Mouse (Mus musculus): ENCODE measurements around the gene Gm10334. TPM values are rescaled to one million over a fixed set of nuclear protein-coding genes. Genes with fewer than 3 reads are reported as not detected.
"Not testable (repeated sequence)": the region's sequence is repeated elsewhere in the genome, so short reads cannot be mapped to it uniquely, and the experiment has no call there.

Gm10334 gene
- 63.3 TPM in 1 of 2 replicates, not detected in the other for polyA plus RNA-seq (2012; rRNA removed)

DNA sequence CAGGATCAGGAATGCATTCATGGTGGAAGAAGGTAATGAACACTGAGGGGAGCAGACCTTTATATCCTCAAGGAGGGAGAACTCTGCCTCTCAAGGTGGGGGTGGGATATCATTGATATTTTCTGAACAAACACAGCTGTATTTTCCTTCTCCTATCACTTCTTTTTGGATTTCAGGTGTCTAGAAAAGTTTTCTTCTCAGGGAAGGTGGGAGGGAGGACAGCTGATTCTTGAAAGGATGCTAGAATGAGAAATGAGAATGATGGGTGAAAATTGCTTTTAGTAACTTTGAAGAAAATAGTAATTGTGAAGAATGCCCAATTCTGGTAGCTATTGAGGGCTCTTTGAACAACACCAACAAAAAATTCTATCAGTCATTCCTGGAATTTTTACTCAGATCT lies at the start of gene Gm10334:
TSS of gene Gm10334 (minus strand) at position 101 of the 400 bp plus-strand sequence.
- H3K4me3 ChIP-seq (ENCODE audit: low read depth, low read length); H3K27ac ChIP-seq (ENCODE audit: insufficient read depth, low read depth, low read length); H3K36me3 ChIP-seq (ENCODE audit: control insufficient read depth, insufficient read depth, low read length); H3K27me3 ChIP-seq (ENCODE audit: control insufficient read depth, insufficient read depth, low read length); H3K4me1 ChIP-seq (ENCODE audit: control insufficient read depth, insufficient read depth, insufficient read length, low read length): not testable (repeated sequence)

DNA sequence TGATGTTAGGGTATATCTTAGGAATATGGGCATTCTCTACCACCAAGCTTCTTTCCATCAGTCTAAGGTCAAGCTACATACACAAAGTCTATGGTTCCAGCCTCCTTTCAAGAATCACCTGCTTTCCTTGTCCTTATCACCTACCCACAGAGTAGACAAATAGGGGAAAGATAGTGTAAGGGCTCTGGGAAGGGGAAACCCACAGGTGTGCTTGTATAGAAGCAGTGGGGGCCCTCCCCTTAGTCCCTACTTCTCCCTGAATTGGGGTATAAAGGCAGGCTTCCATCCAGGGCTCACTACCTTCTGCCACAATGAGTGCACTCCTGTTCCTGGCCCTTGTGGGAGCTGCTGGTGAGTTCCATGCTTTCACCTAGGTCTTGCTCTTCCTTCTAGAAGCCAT lies 12.7 kb upstream of the Gm10334 start, which contains the start of gene Prss1:
TSS of gene Prss1 (plus strand) at position 301 of the 400 bp plus-strand sequence.
- not testable (repeated sequence) for H3K4me1 ChIP-seq (ENCODE audit: control insufficient read depth, insufficient read depth, insufficient read length, low read length); H3K27ac ChIP-seq (ENCODE audit: insufficient read depth, low read depth, low read length)

DNA sequence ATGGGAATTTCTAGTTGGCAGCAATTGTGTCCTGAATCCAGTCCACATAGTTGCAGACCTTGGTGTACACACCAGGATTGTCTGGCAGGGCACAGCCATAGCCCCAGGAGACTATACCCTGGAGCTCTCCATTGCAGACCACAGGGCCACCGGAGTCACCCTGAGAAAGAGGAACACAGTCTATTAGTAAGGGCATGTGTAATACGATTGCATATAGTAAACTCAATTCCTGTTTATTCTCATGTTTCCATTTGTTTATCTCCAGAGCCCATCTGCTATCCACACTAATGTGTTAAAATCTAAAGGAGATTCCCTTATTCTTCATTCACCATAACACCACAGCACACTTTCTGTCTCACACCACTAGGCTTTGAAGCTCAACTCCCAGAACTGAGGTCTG lies 3.7 kb downstream of the Gm10334 start:
- H3K27me3 ChIP-seq (ENCODE audit: control insufficient read depth, insufficient read depth, low read length); H3K4me3 ChIP-seq (ENCODE audit: low read depth, low read length); H3K27ac ChIP-seq (ENCODE audit: insufficient read depth, low read depth, low read length); H3K4me1 ChIP-seq (ENCODE audit: control insufficient read depth, insufficient read depth, insufficient read length, low read length); H3K36me3 ChIP-seq (ENCODE audit: control insufficient read depth, insufficient read depth, low read length): not testable (repeated sequence)
- 77% methylated on average over 2 of the region's 2 CpGs for WGBS

More for the DNA sequence above, 12.7 kb upstream of the Gm10334 start, which contains the start of gene Prss1:
- H3K4me3 ChIP-seq (ENCODE audit: low read depth, low read length); H3K36me3 ChIP-seq (ENCODE audit: control insufficient read depth, insufficient read depth, low read length); H3K27me3 ChIP-seq (ENCODE audit: control insufficient read depth, insufficient read depth, low read length): not testable (repeated sequence)

Other genes starting within 250 kb of the Gm10334 start
- gene Try4, start 143.9 kb downstream of the Gm10334 start, polyA plus RNA-seq (2012; rRNA removed): 50.1 and 29,533 TPM in 2 replicates
- gene Try5, start 129.3 kb downstream of the Gm10334 start, polyA plus RNA-seq (2012; rRNA removed): 14.8 and 8,245 TPM in 2 replicates
- 0.87 and 412 TPM in 2 replicates for gene Try10, start 92.0 kb downstream of the Gm10334 start, polyA plus RNA-seq (2012; rRNA removed)
- 1.3 and 663 TPM in 2 replicates for gene Prss3, start 68.5 kb downstream of the Gm10334 start, polyA plus RNA-seq (2012; rRNA removed)
- 0.48 and 166 TPM in 2 replicates for gene Gm5771, start 53.8 kb downstream of the Gm10334 start, polyA plus RNA-seq (2012; rRNA removed)
- 22.6 TPM in 1 of 2 replicates, not detected in the other for gene Prss1, start 12.8 kb upstream of the Gm10334 start, polyA plus RNA-seq (2012; rRNA removed)
- 73.6 and 36,591 TPM in 2 replicates for gene Prss2, start 75.6 kb upstream of the Gm10334 start, polyA plus RNA-seq (2012; rRNA removed)
- 1.6 and 2.1 TPM in 2 replicates for gene Ephb6, start 159.3 kb upstream of the Gm10334 start, polyA plus RNA-seq (2012; rRNA removed)
- 0.08 and 15.9 TPM in 2 replicates for gene Trpv6, start 190.3 kb upstream of the Gm10334 start, polyA plus RNA-seq (2012; rRNA removed)
- gene Trpv5, start 234.6 kb upstream of the Gm10334 start, polyA plus RNA-seq (2012; rRNA removed): not detected in 2 replicates
- gene Llcfc1, start 238.3 kb upstream of the Gm10334 start, polyA plus RNA-seq (2012; rRNA removed): not detected in 2 replicates